Mouse (Mus musculus) ovary, postnatal 10 days (tissue): ENCODE data around the gene Bhlha9.

Experiments
- DNase-seq: peaks from one replicate; pipeline ENCODE4 v3.0.0; 2022; ENCODE audit warnings: low spot score

Bhlha9 gene

GRCm38 (mm10) chr11:76671871-76672475 is at the start of gene Bhlha9:
Gene Bhlha9 (plus strand): TSS chr11:76672470.
- DNase-seq: no peak

GRCm38 (mm10) chr11:76622566-76623205 is 49.6 kb upstream of the Bhlha9 start:
- peak; percentile 18 for DNase-seq

- peak; percentile 36 for DNase-seq
These were observed 48.9 kb upstream of the Bhlha9 start for GRCm38 (mm10) chr11:76623206-76623961.

- DNase-seq: no peak
These were observed 48.2 kb upstream of the Bhlha9 start for GRCm38 (mm10) chr11:76624071-76624470.

- no peak for DNase-seq
These were observed 47.4 kb upstream of the Bhlha9 start for GRCm38 (mm10) chr11:76624881-76625280.

- no peak for DNase-seq
These were observed 43.7 kb upstream of the Bhlha9 start for GRCm38 (mm10) chr11:76628613-76629012.

- DNase-seq: no peak
These were observed 42.2 kb upstream of the Bhlha9 start for GRCm38 (mm10) chr11:76630023-76630422.

- DNase-seq: no peak
These were observed 41.8 kb upstream of the Bhlha9 start for GRCm38 (mm10) chr11:76630487-76630886.

GRCm38 (mm10) chr11:76639269-76639985 is 32.8 kb upstream of the Bhlha9 start:
- no peak for DNase-seq

- DNase-seq: no peak
These were observed 32.0 kb upstream of the Bhlha9 start for GRCm38 (mm10) chr11:76640231-76640630.

- no peak for DNase-seq
These were observed 28.0 kb upstream of the Bhlha9 start for GRCm38 (mm10) chr11:76644257-76644656.

- DNase-seq: no peak
These were observed 27.2 kb upstream of the Bhlha9 start for GRCm38 (mm10) chr11:76645036-76645435.

GRCm38 (mm10) chr11:76645955-76646354 is 26.3 kb upstream of the Bhlha9 start:
- DNase-seq: peak; percentile 71

GRCm38 (mm10) chr11:76647062-76647461 is 25.2 kb upstream of the Bhlha9 start:
- no peak for DNase-seq

- DNase-seq: peak; percentile 26
These were observed 24.8 kb upstream of the Bhlha9 start for GRCm38 (mm10) chr11:76647500-76647899.

GRCm38 (mm10) chr11:76650862-76651560 is 21.3 kb upstream of the Bhlha9 start:
- DNase-seq: no peak

- no peak for DNase-seq
These were observed 19.4 kb upstream of the Bhlha9 start for GRCm38 (mm10) chr11:76652838-76653334.

GRCm38 (mm10) chr11:76655106-76655505 is 17.2 kb upstream of the Bhlha9 start:
- DNase-seq: no peak

- DNase-seq: no peak
These were observed 14.8 kb upstream of the Bhlha9 start for GRCm38 (mm10) chr11:76657450-76657970.

GRCm38 (mm10) chr11:76659138-76659930 is 12.9 kb upstream of the Bhlha9 start:
- no peak for DNase-seq
